Mouse (Mus musculus): ENCODE data around the gene Btbd9.

Btbd9 gene

GRCm38 (mm10) chr17:30182063-30182462 lies 394.2 kb downstream of the Btbd9 start:
- DNase-seq (ENCODE audit: low spot score) = no peak

- no peak for DNase-seq (ENCODE audit: low spot score)
Measured at GRCm38 (mm10) chr17:30181554-30181953, 394.7 kb downstream of the Btbd9 start.

- no peak for DNase-seq (ENCODE audit: low spot score)
Measured at GRCm38 (mm10) chr17:30180197-30180596, 396.1 kb downstream of the Btbd9 start.

- no peak for DNase-seq (ENCODE audit: low spot score)
Measured at GRCm38 (mm10) chr17:30178402-30178801, 397.9 kb downstream of the Btbd9 start.

- DNase-seq (ENCODE audit: low spot score) = peak; percentile 72
Measured at GRCm38 (mm10) chr17:30177435-30177834, 398.9 kb downstream of the Btbd9 start.
